Mouse (Mus musculus): ENCODE measurements at regions not wholly inside any gene's neighbourhood (a gene's known extent, or its start where the extent isn't known, plus 50 kb on each side); places are given as distances from the start of the nearest gene placed in this dataset.

DNA sequence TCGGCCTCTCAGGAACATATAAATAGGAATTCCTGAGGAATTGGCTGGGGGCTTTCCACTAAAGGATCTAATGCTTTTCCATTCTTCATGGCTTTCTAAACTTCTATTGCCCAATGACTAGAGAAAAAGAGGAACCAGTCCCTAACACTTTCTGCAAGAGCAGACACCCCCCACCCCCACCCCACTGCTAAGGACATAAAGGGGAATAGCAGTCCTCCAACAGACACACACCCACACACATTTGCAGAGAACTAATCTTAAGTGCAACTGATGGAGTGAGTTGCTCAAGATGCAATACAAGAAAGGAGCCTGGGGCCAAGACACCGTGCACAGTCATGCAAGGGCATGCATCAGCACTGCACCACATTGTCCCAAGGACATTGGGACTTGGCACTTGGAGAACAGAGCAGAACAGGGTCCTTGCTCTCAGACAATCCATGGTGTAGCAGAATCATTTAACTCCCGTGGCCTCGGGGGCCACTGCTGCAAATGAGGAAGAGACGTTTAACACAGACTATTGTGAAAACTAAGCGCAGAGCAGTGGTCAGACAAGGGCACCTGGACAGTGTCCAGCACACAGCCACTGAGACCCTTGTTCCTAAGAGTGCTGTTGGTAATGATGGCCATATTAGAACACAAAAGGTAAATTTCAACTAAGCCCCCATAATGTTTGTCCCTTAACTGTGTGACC is 161.1 kb downstream of the Xpnpep1 start:
- no peak for DNase-seq (ENCODE audit: low spot score in 2 of 2)

GRCm38 (mm10) chr19:52866635-52867034 is 173.4 kb downstream of the Xpnpep1 start:
- DNase-seq (ENCODE audit: low spot score in 2 of 2): no peak

- no peak for DNase-seq (ENCODE audit: low spot score in 2 of 2)
Measured at GRCm38 (mm10) chr19:52861576-52861975, 178.4 kb downstream of the Xpnpep1 start.

DNA sequence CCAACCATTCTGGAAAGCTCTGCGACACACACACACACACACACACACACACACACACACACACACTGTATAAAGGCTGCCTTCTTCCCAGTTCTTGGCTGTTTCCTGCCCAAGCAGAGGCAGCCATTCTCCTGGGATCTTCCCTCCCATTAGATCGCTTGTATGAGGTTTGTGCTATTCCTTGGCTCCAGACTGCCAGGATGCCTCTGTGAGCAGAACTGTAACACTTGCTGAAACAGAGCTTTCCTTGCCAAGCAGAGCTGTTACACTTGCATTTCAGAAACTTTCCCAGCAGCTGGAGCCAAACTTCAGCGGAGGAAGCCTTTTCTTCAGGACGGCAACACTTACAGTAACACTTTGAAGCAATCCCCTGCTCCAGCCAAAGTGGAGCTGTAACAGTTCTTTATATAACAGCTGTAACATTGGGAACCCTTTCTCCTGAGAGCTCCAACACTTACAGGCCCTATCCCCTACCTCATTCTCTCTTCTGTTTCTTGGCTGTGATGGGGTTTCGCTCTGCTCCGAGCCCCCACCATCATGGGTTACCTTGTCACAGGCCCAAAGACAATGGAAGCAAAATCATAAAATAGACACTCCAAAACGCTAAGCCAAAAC is 185.8 kb downstream of the Xpnpep1 start:
- DNase-seq (ENCODE audit: low spot score in 2 of 2): peak; percentile 12 to 21

- DNase-seq (ENCODE audit: low spot score in 2 of 2): no peak
Measured at GRCm38 (mm10) chr19:52816202-52816601, 223.8 kb downstream of the Xpnpep1 start.

GRCm38 (mm10) chr19:52812046-52812445 is 228.0 kb downstream of the Xpnpep1 start:
- DNase-seq (ENCODE audit: low spot score in 2 of 2): no peak

- DNase-seq (ENCODE audit: low spot score in 2 of 2): no peak
Measured at GRCm38 (mm10) chr19:52788802-52789201, 251.2 kb downstream of the Xpnpep1 start.

DNA sequence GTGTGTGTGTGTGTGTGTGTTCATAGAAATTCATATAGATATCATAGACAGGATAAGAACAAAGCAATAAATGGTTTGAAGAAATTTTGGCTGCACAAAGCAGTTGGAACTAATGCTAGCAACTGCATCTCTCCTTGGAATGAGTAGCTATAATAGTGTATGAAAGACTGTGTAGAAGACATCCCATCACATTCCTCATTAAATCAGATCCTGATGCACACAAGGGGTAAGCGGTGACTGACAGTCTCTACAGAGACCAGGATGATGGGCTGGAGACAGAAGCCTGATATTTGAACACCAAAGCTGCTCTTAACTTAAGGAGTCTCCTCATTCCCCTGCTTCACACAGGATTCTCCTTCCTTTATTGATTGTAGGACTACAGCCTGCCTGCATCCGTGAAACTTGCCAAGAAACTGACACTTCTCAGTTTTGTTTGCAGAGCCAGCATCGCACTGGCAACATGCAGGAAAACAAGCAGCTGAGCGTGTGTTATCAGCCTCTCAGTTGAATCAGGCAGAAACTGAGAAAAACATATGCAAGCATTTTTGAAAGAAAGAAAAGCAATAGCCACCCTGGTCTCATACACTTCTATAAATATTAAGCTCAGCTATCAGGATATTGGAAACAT is 271.1 kb downstream of the Xpnpep1 start:
- DNase-seq (ENCODE audit: low spot score in 2 of 2): no peak

DNA sequence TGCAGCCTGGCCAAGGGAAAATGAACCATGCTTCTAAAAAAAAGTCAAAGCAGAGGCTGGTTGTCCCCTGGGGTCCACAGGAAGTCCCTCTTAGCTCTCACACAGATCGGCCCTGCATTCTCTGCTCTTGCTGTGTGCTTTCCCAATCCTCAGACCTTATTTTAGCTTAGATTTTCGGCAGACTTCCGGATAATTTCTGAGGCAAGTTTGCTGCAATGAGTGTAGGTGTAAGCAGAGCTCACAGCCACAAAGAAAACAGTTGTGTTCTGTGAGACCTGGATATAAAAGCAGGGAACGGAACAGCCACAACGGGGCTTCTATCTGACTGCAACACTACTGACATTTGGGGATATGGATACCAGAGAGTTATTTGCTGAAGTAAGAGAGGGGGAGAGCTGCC is 271.9 kb downstream of the Xpnpep1 start:
- no peak for DNase-seq (ENCODE audit: low spot score in 2 of 2)

DNA sequence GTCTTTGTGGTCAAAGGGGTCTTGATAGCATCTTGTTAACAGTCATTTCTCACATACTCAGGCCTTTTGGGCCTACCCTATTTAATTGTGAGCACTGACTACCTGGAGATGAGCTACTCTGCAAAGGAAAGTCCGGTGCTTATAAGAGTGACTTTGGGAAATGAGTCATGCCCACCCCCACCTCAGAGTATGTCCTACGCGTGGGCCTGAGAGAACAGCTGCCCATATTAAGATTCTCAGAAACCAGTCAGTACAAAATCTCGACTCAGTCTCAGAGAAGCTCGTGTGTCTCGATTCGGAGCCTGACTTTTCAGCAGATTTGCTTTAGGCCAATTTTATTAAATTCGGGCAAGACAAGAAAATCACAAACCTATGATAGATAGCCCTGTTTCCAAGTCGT is 301.1 kb downstream of the Xpnpep1 start:
- no peak for DNase-seq (ENCODE audit: low spot score in 2 of 2)

GRCm38 (mm10) chr19:52721776-52722175 is 318.2 kb downstream of the Xpnpep1 start:
- peak in 1 of 2 experiments; percentile 16 for DNase-seq (ENCODE audit: low spot score in 2 of 2)

DNA sequence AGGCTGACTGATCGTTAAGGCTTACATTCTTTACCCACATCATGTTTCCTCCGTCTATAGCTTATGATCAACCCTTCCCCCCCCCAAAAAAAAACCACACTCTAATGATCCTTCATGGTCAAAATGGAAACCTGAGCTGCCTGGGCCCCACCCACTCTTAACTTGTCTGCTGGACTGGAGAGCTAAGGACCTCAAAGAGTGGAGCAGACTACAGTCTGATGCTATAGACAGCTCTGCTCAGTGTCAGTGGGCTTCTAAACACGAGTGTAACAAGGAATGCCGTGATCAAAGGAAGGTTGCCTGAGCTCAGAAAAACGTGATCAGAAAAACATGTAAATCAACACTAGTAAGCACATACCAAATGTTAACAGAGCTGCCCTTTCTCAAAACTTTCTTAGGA is 324.7 kb downstream of the Xpnpep1 start:
- no peak for DNase-seq (ENCODE audit: low spot score in 2 of 2)

GRCm38 (mm10) chr19:52707679-52708078 is 332.3 kb downstream of the Xpnpep1 start:
- no peak for DNase-seq (ENCODE audit: low spot score in 2 of 2)

- DNase-seq (ENCODE audit: low spot score in 2 of 2): no peak
Measured at GRCm38 (mm10) chr19:52661009-52661408, 379.0 kb downstream of the Xpnpep1 start.

DNA sequence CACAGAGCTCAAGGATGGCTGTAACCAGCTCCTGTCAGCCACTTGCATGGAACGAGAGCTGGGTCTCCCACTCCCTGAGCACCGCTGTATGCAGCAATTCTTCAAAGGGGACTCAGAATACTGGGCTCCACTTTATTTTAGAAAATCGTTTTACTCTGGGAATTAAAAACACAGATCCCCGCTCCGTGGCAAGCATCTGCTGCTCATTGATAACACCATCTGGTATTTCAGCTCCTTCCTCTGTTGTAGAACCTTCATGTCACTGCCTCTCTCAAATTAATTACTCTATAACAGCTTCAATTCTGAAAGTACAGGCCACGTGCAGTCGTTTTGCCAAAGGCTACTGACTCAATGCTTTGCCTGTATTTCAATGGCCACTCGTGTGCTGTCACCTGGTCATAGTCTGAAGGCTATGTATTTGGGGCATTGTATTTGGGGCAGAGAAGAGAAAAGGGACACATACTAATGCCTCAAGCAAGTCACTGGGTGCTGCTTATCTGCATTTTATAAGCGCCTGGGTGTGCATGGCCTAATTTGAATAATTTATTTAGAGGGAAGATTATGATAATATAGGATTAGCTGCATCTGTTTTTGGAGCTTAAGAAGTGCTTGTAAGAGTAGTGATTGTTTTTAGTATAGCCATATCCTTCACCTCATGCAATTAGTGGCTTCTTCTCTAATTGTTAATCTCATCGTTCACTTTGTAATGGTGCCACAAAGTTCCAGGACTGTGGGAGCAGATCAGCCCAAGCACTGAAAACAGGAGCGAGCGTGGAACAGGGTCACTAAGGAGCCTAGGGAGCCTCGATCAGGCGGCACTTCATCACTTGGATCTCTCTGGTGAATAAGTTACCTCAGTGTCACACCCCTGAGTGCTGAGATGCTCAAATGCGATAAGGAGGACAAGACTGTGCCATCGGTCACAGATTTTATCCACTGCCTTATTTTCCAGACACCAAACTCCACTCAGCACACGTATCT is 383.3 kb downstream of the Ins1 start:
- DNase-seq (ENCODE audit: low spot score in 2 of 2): peak; percentile 21 to 39

DNA sequence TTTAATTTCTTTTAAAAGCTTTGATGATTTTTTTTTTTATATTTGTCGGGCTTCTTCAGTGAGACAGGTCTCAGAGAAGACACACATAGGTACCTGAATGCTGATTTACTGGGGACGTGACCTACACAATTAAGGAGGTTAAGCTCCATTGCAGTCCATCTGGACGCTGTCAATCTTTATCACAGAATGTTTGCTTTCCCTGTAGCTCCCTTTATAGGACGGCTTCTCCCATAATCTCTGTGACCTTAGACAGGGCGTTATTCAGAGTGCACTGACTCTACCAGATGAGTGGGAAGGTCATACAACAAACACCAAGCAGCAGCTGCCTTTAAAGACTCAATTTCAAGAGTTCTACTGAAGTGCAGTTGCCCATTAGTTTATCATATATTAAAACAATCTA is 376.1 kb downstream of the Ins1 start:
- no peak for DNase-seq (ENCODE audit: low spot score in 2 of 2)

DNA sequence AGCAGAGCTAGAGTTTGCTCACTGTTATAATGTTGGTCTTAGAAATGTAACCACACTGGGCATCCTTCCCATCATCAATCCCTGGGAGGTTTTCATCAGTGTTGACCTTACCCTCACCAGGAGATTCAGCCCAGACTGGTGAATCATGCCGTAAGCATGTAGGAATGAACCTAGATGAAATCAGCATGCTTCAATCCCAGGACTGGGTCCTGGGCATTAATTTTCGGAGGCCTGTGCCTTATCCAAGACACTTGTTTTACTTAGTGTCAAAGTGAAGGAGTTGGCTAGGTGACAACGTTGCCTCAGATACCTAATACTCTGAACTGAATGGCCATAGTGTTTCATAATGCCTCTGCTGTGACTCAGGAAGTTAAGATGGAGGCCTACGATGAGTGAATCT is 368.4 kb downstream of the Ins1 start:
- DNase-seq (ENCODE audit: low spot score in 2 of 2): no peak

DNA sequence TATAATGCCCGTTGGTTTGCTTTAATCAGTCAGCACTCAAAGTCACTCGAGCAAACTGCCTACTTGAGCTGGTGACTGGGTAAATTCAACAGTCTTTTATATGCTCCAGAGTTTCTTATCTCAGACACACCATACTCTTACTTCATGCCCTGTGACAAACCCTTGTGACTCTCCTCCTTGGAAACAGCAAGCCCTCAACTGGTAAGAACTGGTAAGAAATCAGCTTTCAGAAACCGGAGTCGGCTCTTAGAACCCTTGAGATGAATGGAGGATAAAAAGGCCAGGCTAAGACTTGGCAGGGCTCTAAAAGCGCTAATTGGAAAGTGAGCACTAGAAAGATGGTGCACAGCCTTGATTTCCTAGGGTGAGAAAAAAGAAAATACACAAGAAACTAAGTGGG is 360.2 kb downstream of the Ins1 start:
- peak in 1 of 2 experiments; percentile 25 for DNase-seq (ENCODE audit: low spot score in 2 of 2)

- peak; percentile 18 to 32 for DNase-seq (ENCODE audit: low spot score in 2 of 2)
Measured at GRCm38 (mm10) chr19:52623496-52623895, 359.4 kb downstream of the Ins1 start.

DNA sequence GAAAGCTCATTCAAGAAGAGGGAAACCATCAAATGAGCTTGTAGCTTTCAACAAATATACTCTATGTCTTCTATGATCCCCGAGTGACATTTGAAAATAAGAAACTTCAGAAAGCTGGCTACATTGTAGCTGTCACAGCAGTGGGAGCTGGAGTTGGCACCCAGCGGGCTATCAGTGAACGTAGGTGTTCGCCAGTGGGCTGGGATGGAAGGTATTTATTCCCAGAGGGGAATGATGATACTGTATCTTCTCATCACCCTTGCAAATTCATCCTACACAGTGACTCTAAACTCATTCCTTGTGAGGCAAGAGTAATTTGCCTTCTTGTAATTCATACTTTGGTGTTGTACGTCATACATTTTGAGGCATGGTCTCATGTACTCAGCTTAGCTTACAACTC is 349.3 kb downstream of the Ins1 start:
- DNase-seq (ENCODE audit: low spot score in 2 of 2): no peak

- no peak for DNase-seq (ENCODE audit: low spot score in 2 of 2)
Measured at GRCm38 (mm10) chr19:52606859-52607258, 342.8 kb downstream of the Ins1 start.

All from layer of hippocampus, postnatal 10 days (tissue).